Mouse (Mus musculus) liver, embryonic 14.5 days (tissue): ENCODE results near the gene Gdpd5.

Source experiments
- CTCF ChIP-seq: IDR thresholded peaks from 2 replicates; pipeline ENCODE4 v1.5.1; 2016; ENCODE audit warnings: antibody characterized with exemption, low read depth, control low read depth
- EP300 ChIP-seq: IDR thresholded peaks from 2 replicates; pipeline ENCODE4 v1.6.1; 2016; ENCODE audit warnings: antibody characterized with exemption, low read depth

GRCm38 (mm10) chr7:99452859-99453258, 71.6 kb downstream of the Gdpd5 start:
- TF ChIP-seq CTCF: no peak
- TF ChIP-seq EP300: no peak
